Mouse (Mus musculus) forebrain, postnatal 0 days (tissue): ENCODE measurements around the gene Mapk9. TPM values are rescaled to one million over a fixed set of nuclear protein-coding genes. Genes with fewer than 3 reads are reported as not detected.

Source experiments
- ATAC-seq: fragments of 200-750 bp; cut with Nextera tagmentation; 2 replicates; pipeline ENCODE4 v1.8.0; 2017; ENCODE audit warnings: mild to moderate bottlenecking, moderate library complexity
- DNase-seq: peaks from one replicate; pipeline ENCODE4 v3.0.0-alpha.2; 2015
- H3K27ac ChIP-seq: fragments of 300-500 bp; sonication (generic); 2 replicates; pipeline ENCODE4 v1.5.1; 2014; ENCODE audit warnings: low read depth, mild to moderate bottlenecking, antibody characterized with exemption, low read length, moderate library complexity, mixed read lengths
- H3K27me3 ChIP-seq: fragments of 300-500 bp; sonication (generic); 2 replicates; pipeline ENCODE4 v1.6.1; 2014; ENCODE audit warnings: mild to moderate bottlenecking, low read length, mixed read lengths; ENCODE audit not compliant: insufficient read depth
- H3K36me3 ChIP-seq: fragments of 300-500 bp; sonication (generic); 2 replicates; pipeline ENCODE4 v1.6.1; 2014; ENCODE audit warnings: mild to moderate bottlenecking, moderate library complexity; ENCODE audit not compliant: insufficient read depth
- H3K4me1 ChIP-seq: fragments of 300-500 bp; sonication (generic); 2 replicates; pipeline ENCODE4 v1.6.1; 2014; ENCODE audit warnings: antibody characterized with exemption; ENCODE audit not compliant: insufficient read depth
- H3K4me2 ChIP-seq: fragments of 300-500 bp; sonication (generic); 2 replicates; pipeline ENCODE4 v1.6.1; 2014; ENCODE audit warnings: low read depth, mild to moderate bottlenecking, moderate library complexity
- H3K4me3 ChIP-seq: fragments of 300-500 bp; sonication (generic); 2 replicates; pipeline ENCODE4 v1.5.1; 2014; ENCODE audit warnings: low read depth, low read length, mixed read lengths
- H3K9ac ChIP-seq: fragments of 300-500 bp; sonication (generic); 2 replicates; pipeline ENCODE4 v1.6.1; 2014; ENCODE audit warnings: mild to moderate bottlenecking
- H3K9me3 ChIP-seq: fragments of 300-500 bp; sonication (generic); 2 replicates; pipeline ENCODE4 v1.6.1; 2016; ENCODE audit warnings: low read length
- CTCF ChIP-seq: sonication (generic); IDR thresholded peaks from 2 replicates; pipeline ENCODE4 v1.5.1; 2016; ENCODE audit warnings: antibody characterized with exemption, control low read depth, low read depth
- WGBS: fragments of 180-500 bp; shearing (Covaris S2); extraction: QIAGEN DNeasy Blood & Tissue Kit; methylation state at CpG from one replicate; pipeline ENCODE4 v1.1.7; 2014; 5-methylcytosine and 5-hydroxymethylcytosine counted together
- polyA plus RNA-seq: library from polyadenylated mRNA; unstranded; fragments of >200 nt; fragmentation: Nextera tagmentation; extraction: Ambion mirVana; gene quantifications from 2 replicates; pipeline ENCODE4 v1.2.1, GENCODE M21; 2015
- total RNA-seq: library from RNA; depleted of rRNA; stranded (reverse); fragments of >200 nt; gene quantifications from 2 replicates; pipeline ENCODE4 v1.2.3, GENCODE M21; 2014

Mapk9 gene
- total and polyA plus RNA-seq, 2 experiments from 2014 or later, result 55.6 to 123 TPM

- no peak overlapping the region for H3K27ac ChIP-seq
- ATAC-seq, result no peak
Measured at GRCm38 (mm10) chr11:49888469-49888868, 41.9 kb downstream of the Mapk9 start.

GRCm38 (mm10) chr11:49891993-49892392, 45.4 kb downstream of the Mapk9 start:
- H3K9me3 ChIP-seq, result no peaks in the 10 kb centered on the region
- H3K4me1 ChIP-seq, result no peaks in the 10 kb centered on the region
- ATAC-seq, result no peak
- TF ChIP-seq CTCF, result no peak
- no peaks in the 10 kb centered on the region for H3K27me3 ChIP-seq
- no peak overlapping the region for H3K4me3 ChIP-seq
- WGBS, result 87% methylated on average over 5 of the region's 5 CpGs
- H3K4me2 ChIP-seq, result no peak overlapping the region
- no peak overlapping the region for H3K27ac ChIP-seq
- H3K9ac ChIP-seq, result no peak overlapping the region
- DNase-seq, result no peak
- peaks cover 12% of the 10 kb centered on the region; the same call in 1 of the 2 replicates for H3K36me3 ChIP-seq

More at GRCm38 (mm10) chr11:49888469-49888868, 41.9 kb downstream of the Mapk9 start:
- H3K9ac ChIP-seq, result no peak overlapping the region
- no peak for DNase-seq
- H3K4me1 ChIP-seq, result no peaks in the 10 kb centered on the region
- H3K4me3 ChIP-seq, result no peak overlapping the region
- H3K4me2 ChIP-seq, result no peak overlapping the region
- 86% methylated on average over 5 of the region's 5 CpGs for WGBS
- H3K9me3 ChIP-seq, result no peaks in the 10 kb centered on the region
- peaks cover 36% of the 10 kb centered on the region for H3K36me3 ChIP-seq
- H3K27me3 ChIP-seq, result no peaks in the 10 kb centered on the region
- no peak for TF ChIP-seq CTCF

- ATAC-seq (peak; percentile 42; the same call in 1 of the 2 replicates), DNase-seq (peak; percentile 24)
- Histone ChIP-seq H3K4me1 (no peaks in the 10 kb centered on the region), H3K27me3 (no peaks in the 10 kb centered on the region), H3K9me3 (no peaks in the 10 kb centered on the region), H3K36me3 (peaks cover 6% of the 10 kb centered on the region; the same call in 1 of the 2 replicates), H3K9ac (no peak overlapping the region), H3K27ac (no peak overlapping the region), H3K4me3 (no peak overlapping the region), H3K4me2 (no peak overlapping the region)
- no peak for TF ChIP-seq CTCF
- 58% methylated on average over 11 of the region's 11 CpGs for WGBS
Measured at GRCm38 (mm10) chr11:49893806-49894205, 47.3 kb downstream of the Mapk9 start.

- Histone ChIP-seq H3K9ac (no peak overlapping the region), H3K4me3 (no peak overlapping the region), H3K4me2 (no peak overlapping the region), H3K27ac (no peak overlapping the region), H3K4me1 (0 out of 2 replicates have a peak, but pooled peaks cover under 1% of the 10 kb centered on the region), H3K9me3 (no peaks in the 10 kb centered on the region), H3K36me3 (no peaks in the 10 kb centered on the region), H3K27me3 (peaks cover 4% of the 10 kb centered on the region; the same call in 1 of the 2 replicates)
- WGBS, result 51% methylated on average over 6 of the region's 6 CpGs
- no peak for ATAC-seq
- no peak for TF ChIP-seq CTCF
- DNase-seq, result no peak
Measured at GRCm38 (mm10) chr11:49895966-49896590, 49.5 kb downstream of the Mapk9 start.

DNA sequence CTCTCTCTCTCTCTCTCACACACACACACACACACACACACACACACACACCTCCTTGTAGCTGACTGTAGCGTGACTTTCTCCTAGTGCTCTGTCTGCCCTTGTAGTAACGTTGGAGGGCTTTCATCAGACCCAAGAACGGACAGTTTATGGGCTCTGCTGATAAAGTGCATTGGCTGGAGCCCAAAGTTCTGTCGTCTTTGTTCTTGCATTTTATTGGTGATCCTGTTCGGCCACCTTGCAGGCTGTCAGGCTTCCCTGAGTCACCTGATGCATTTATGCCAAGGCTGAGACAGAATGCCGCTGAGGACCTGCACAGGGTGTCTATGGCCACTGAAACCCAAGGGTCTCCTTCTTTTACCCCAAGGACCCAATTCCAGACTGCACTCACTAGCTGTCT, 53.5 kb downstream of the Mapk9 start:
- WGBS, result 63% methylated on average over 6 of the region's 6 CpGs
- TF ChIP-seq CTCF, result no peak
- Histone ChIP-seq H3K4me1 (0 out of 2 replicates have a peak, but pooled peaks cover 4% of the 10 kb centered on the region), H3K36me3 (no peaks in the 10 kb centered on the region), H3K27ac (no peak overlapping the region), H3K4me2 (no peak overlapping the region), H3K9ac (no peak overlapping the region), H3K27me3 (peaks cover 5% of the 10 kb centered on the region), H3K4me3 (no peak overlapping the region), H3K9me3 (no peaks in the 10 kb centered on the region)
- DNase-seq (no peak), ATAC-seq (no peak)

DNA sequence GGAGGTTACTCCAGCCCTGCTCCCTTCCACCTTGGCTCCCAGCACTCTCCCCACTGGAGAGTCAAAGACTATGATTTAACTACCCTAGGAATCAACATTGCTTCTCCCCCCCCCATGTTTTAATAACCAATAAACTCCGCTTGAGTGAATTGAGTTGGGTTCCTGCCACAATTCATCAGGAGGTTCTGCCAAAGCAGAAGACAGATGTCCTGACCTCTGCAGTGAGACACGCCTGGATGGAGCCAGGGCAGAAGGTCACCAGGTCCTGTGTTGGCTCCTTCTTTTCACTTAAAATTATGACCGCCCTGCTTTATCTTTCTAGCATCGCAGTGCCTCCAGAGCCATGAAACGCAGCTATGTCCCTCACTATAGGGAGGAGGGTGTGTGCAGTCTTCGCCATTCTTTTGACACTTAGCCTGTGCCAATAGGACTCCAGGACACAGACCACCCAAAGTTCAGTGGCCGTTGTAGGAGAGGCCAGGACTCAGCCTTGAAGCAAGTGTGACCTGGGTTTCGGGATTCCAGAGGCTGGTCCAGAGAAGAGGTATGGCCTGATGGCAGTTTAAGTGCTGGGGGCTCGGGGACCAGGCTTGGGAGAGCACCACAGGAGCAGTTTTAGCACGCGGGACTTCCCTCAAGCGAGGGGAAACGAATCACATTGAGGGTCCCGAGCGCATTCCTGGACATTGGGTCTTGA, 54.6 kb downstream of the Mapk9 start:
- peak overlapping the region; percentile 69 for H3K9ac ChIP-seq
- DNase-seq, result no peak
- H3K27me3 ChIP-seq, result peaks cover 5% of the 10 kb centered on the region
- H3K36me3 ChIP-seq, result no peaks in the 10 kb centered on the region
- no peak overlapping the region for H3K27ac ChIP-seq
- 0 out of 2 replicates have a peak, but pooled peaks cover 4% of the 10 kb centered on the region for H3K4me1 ChIP-seq
- H3K4me2 ChIP-seq, result peak overlapping the region; percentile 86
- ATAC-seq, result peak; percentile 34
- H3K4me3 ChIP-seq, result peak overlapping the region; percentile 76
- no peaks in the 10 kb centered on the region for H3K9me3 ChIP-seq
- TF ChIP-seq CTCF, result no peak
- 27% methylated on average over 15 of the region's 15 CpGs for whole genome bisulfite sequencing
